Mouse (Mus musculus): ENCODE data around the gene Foxp4. TPM values are rescaled to one million over a fixed set of nuclear protein-coding genes. Genes with fewer than 3 reads are reported as not detected.
A peak's percentile ranks its signal among the peaks of the same experiment; 100 is the strongest.

Foxp4 gene
- total RNA-seq, 4 experiments from 2014 or later, result 21.5 to 39.2 (median 31.0) TPM

- no peak for DNase-seq
These were observed 34.7 kb downstream of the Foxp4 start for GRCm38 (mm10) chr17:47889727-47890126.

- DNase-seq, result no peak
These were observed 35.2 kb downstream of the Foxp4 start for GRCm38 (mm10) chr17:47889267-47889666.

- no peak for DNase-seq
These were observed 35.8 kb downstream of the Foxp4 start for GRCm38 (mm10) chr17:47888641-47889040.

GRCm38 (mm10) chr17:47888155-47888455, 36.3 kb downstream of the Foxp4 start:
- DNase-seq, result no peak

- no peak for DNase-seq
These were observed 36.9 kb downstream of the Foxp4 start for GRCm38 (mm10) chr17:47887381-47888154.

- DNase-seq, result no peak
These were observed 41.3 kb downstream of the Foxp4 start for GRCm38 (mm10) chr17:47883099-47883498.

- DNase-seq, result no peak
These were observed 43.1 kb downstream of the Foxp4 start for GRCm38 (mm10) chr17:47881330-47881729.

GRCm38 (mm10) chr17:47879207-47879606, 45.2 kb downstream of the Foxp4 start:
- DNase-seq, result no peak

- no peak for DNase-seq
These were observed 45.9 kb downstream of the Foxp4 start for GRCm38 (mm10) chr17:47878378-47879089.

GRCm38 (mm10) chr17:47877715-47878377, 46.6 kb downstream of the Foxp4 start:
- no peak for DNase-seq

- DNase-seq, result no peak
These were observed 47.4 kb downstream of the Foxp4 start for GRCm38 (mm10) chr17:47876776-47877714.

GRCm38 (mm10) chr17:47873341-47873791, 51.1 kb downstream of the Foxp4 start:
- DNase-seq, result peak; percentile 64

- no peak for DNase-seq
These were observed 52.0 kb downstream of the Foxp4 start for GRCm38 (mm10) chr17:47872311-47873011.

- no peak for DNase-seq
These were observed 54.6 kb downstream of the Foxp4 start for GRCm38 (mm10) chr17:47869874-47870273.

- no peak for DNase-seq
These were observed 58.4 kb downstream of the Foxp4 start for GRCm38 (mm10) chr17:47866037-47866436.

- peak; percentile 76 for DNase-seq
These were observed 59.9 kb downstream of the Foxp4 start for GRCm38 (mm10) chr17:47864496-47864895.

- DNase-seq, result no peak
These were observed 61.0 kb downstream of the Foxp4 start for GRCm38 (mm10) chr17:47863437-47863836.

- no peak for DNase-seq
These were observed 61.4 kb downstream of the Foxp4 start for GRCm38 (mm10) chr17:47863023-47863422.

- DNase-seq, result no peak
These were observed 68.9 kb downstream of the Foxp4 start for GRCm38 (mm10) chr17:47855544-47855943.

- DNase-seq, result no peak
These were observed 69.5 kb downstream of the Foxp4 start for GRCm38 (mm10) chr17:47854908-47855307.

- DNase-seq, result no peak
These were observed 70.7 kb downstream of the Foxp4 start for GRCm38 (mm10) chr17:47853760-47854159.

GRCm38 (mm10) chr17:47853336-47853735, 71.1 kb downstream of the Foxp4 start:
- no peak for DNase-seq

Measured in adrenal gland, adult 8-10 months (tissue).